Mouse (Mus musculus) heart, embryonic 11.5 days (tissue): ENCODE data around the gene Hao1. TPM values are rescaled to one million over a fixed set of nuclear protein-coding genes. Genes with fewer than 3 reads are reported as not detected.

Experiments
- ATAC-seq: fragments of 200-750 bp; cut with Nextera tagmentation; replicated peaks from 2 replicates; pipeline ENCODE4 v1.8.0; 2017; ENCODE audit warnings: moderate library complexity; ENCODE audit not compliant: insufficient number of reproducible peaks, low FRiP score, low TSS enrichment
- H3K27ac ChIP-seq: fragments of 300-500 bp; sonication (generic); 2 replicates; pipeline ENCODE4 v1.5.1; 2014; ENCODE audit warnings: mild to moderate bottlenecking, low read depth, low read length
- H3K27me3 ChIP-seq: fragments of 300-500 bp; sonication (generic); 2 replicates; pipeline ENCODE4 v1.6.1; 2014; ENCODE audit warnings: mild to moderate bottlenecking, low read length, mixed read lengths; ENCODE audit not compliant: control insufficient read depth, insufficient read depth
- H3K36me3 ChIP-seq: fragments of 300-500 bp; sonication (generic); 2 replicates; pipeline ENCODE4 v1.6.1; 2014; ENCODE audit warnings: mild to moderate bottlenecking, low read length, moderate library complexity, mixed read lengths; ENCODE audit not compliant: control insufficient read depth, insufficient read depth
- H3K4me1 ChIP-seq: fragments of 300-500 bp; sonication (generic); 2 replicates; pipeline ENCODE4 v1.6.1; 2014; ENCODE audit warnings: low read length; ENCODE audit not compliant: control insufficient read depth, insufficient read depth
- H3K4me2 ChIP-seq: fragments of 300-500 bp; sonication (generic); 2 replicates; pipeline ENCODE4 v1.6.1; 2014; ENCODE audit warnings: mild to moderate bottlenecking, moderate library complexity
- H3K4me3 ChIP-seq: fragments of 300-500 bp; sonication (generic); 2 replicates; pipeline ENCODE4 v1.5.1; 2014; ENCODE audit warnings: low read depth, low read length
- H3K9ac ChIP-seq: fragments of 300-500 bp; sonication (generic); 2 replicates; pipeline ENCODE4 v1.6.1; 2014; ENCODE audit warnings: mild to moderate bottlenecking, low read depth, low read length, moderate library complexity
- H3K9me3 ChIP-seq: fragments of 300-500 bp; sonication (generic); replicated peaks from 2 replicates; pipeline ENCODE4 v1.6.1; 2016; ENCODE audit warnings: low read length; ENCODE audit not compliant: control insufficient read depth
- WGBS: fragments of 180-500 bp; shearing (Covaris S2); extraction: QIAGEN DNeasy Blood & Tissue Kit; methylation state at CpG from one replicate; pipeline ENCODE4 v1.1.7; 2014; ENCODE audit not compliant: insufficient replicate concordance; 5-methylcytosine and 5-hydroxymethylcytosine counted together
- polyA plus RNA-seq: library from polyadenylated mRNA; unstranded; fragments of >200 nt; fragmentation: Nextera tagmentation; extraction: Ambion mirVana; gene quantifications from 2 replicates; pipeline ENCODE4 v1.2.1, GENCODE M21; 2014

Hao1 gene
- not detected in 2 replicates for polyA plus RNA-seq

GRCm38 (mm10) chr2:134554221-134554727 is at the start of gene Hao1:
Gene Hao1 (minus strand): TSS chr2:134554368.
- H3K27me3 ChIP-seq = no peaks in the 10 kb centered on the region
- H3K36me3 ChIP-seq = no peaks in the 10 kb centered on the region
- H3K9ac ChIP-seq = no peak within 1 kb of the TSS
- no peaks in the 10 kb centered on the region for H3K4me1 ChIP-seq
- H3K4me2 ChIP-seq = no peak within 1 kb of the TSS
- no peak within 1 kb of the TSS for H3K27ac ChIP-seq
- H3K4me3 ChIP-seq = no peak within 1 kb of the TSS
- no peak for ATAC-seq
- 77% methylated on average over 8 of the region's 8 CpGs for WGBS
- H3K9me3 ChIP-seq = no peaks in the 10 kb centered on the region

- H3K4me1 ChIP-seq = no peaks in the 10 kb centered on the region
- H3K4me3 ChIP-seq = no peak overlapping the region
- H3K9me3 ChIP-seq = no peaks in the 10 kb centered on the region
- WGBS = 90% methylated on average over 6 of the region's 6 CpGs
- H3K4me2 ChIP-seq = no peak overlapping the region
- H3K27ac ChIP-seq = no peak overlapping the region
- H3K36me3 ChIP-seq = peaks cover 3% of the 10 kb centered on the region; the same call in 1 of the 2 replicates
- H3K9ac ChIP-seq = no peak overlapping the region
- no peak for ATAC-seq
- H3K27me3 ChIP-seq = no peaks in the 10 kb centered on the region
Measured at GRCm38 (mm10) chr2:134591081-134591694, 37.0 kb upstream of the Hao1 start.

- Histone ChIP-seq H3K4me1 (no peaks in the 10 kb centered on the region), H3K9ac (no peak overlapping the region), H3K27me3 (no peaks in the 10 kb centered on the region), H3K36me3 (no peaks in the 10 kb centered on the region), H3K9me3 (no peaks in the 10 kb centered on the region), H3K27ac (no peak overlapping the region), H3K4me2 (no peak overlapping the region), H3K4me3 (no peak overlapping the region)
- 45% methylated on average over 4 of the region's 4 CpGs for WGBS
- ATAC-seq = no peak
Measured at GRCm38 (mm10) chr2:134585243-134585642, 31.1 kb upstream of the Hao1 start.

- Histone ChIP-seq H3K9me3 (0 out of 2 replicates have a peak, but pooled peaks cover 3% of the 10 kb centered on the region), H3K4me1 (no peaks in the 10 kb centered on the region), H3K4me3 (no peak overlapping the region), H3K4me2 (no peak overlapping the region), H3K27me3 (no peaks in the 10 kb centered on the region), H3K27ac (no peak overlapping the region), H3K9ac (no peak overlapping the region), H3K36me3 (no peaks in the 10 kb centered on the region)
- 81% methylated on average over 3 of the region's 3 CpGs for WGBS
- no peak for ATAC-seq
Measured at GRCm38 (mm10) chr2:134559422-134559821, 5.3 kb upstream of the Hao1 start.

- no peaks in the 10 kb centered on the region for H3K36me3 ChIP-seq
- no peak for ATAC-seq
- no peaks in the 10 kb centered on the region for H3K9me3 ChIP-seq
- no peak overlapping the region for H3K4me3 ChIP-seq
- H3K27me3 ChIP-seq = no peaks in the 10 kb centered on the region
- no peak overlapping the region for H3K27ac ChIP-seq
- no peaks in the 10 kb centered on the region for H3K4me1 ChIP-seq
- H3K4me2 ChIP-seq = no peak overlapping the region
- no peak overlapping the region for H3K9ac ChIP-seq
Measured at GRCm38 (mm10) chr2:134552358-134552757, 1.8 kb downstream of the Hao1 start.

- Histone ChIP-seq H3K9me3 (no peaks in the 10 kb centered on the region), H3K27ac (no peak overlapping the region), H3K27me3 (no peaks in the 10 kb centered on the region), H3K4me1 (no peaks in the 10 kb centered on the region), H3K9ac (no peak overlapping the region), H3K4me2 (no peak overlapping the region), H3K4me3 (no peak overlapping the region), H3K36me3 (no peaks in the 10 kb centered on the region)
- no peak for ATAC-seq
- 17% methylated on average over 4 of the region's 4 CpGs for WGBS
Measured at GRCm38 (mm10) chr2:134549770-134550169, 4.4 kb downstream of the Hao1 start.

- Histone ChIP-seq H3K27me3 (no peaks in the 10 kb centered on the region), H3K9ac (no peak overlapping the region), H3K4me2 (no peak overlapping the region), H3K4me3 (no peak overlapping the region), H3K27ac (no peak overlapping the region), H3K4me1 (no peaks in the 10 kb centered on the region), H3K9me3 (no peaks in the 10 kb centered on the region), H3K36me3 (no peaks in the 10 kb centered on the region)
- ATAC-seq = no peak
- 62% methylated on average over 5 of the region's 5 CpGs for WGBS
Measured at GRCm38 (mm10) chr2:134545116-134545515, 9.1 kb downstream of the Hao1 start.

GRCm38 (mm10) chr2:134544321-134545065 is 9.7 kb downstream of the Hao1 start:
- ATAC-seq = no peak
- H3K4me2 ChIP-seq = no peak overlapping the region
- WGBS = 78% methylated on average over 8 of the region's 8 CpGs
- H3K36me3 ChIP-seq = no peaks in the 10 kb centered on the region
- no peaks in the 10 kb centered on the region for H3K9me3 ChIP-seq
- no peak overlapping the region for H3K4me3 ChIP-seq
- H3K27ac ChIP-seq = no peak overlapping the region
- no peaks in the 10 kb centered on the region for H3K27me3 ChIP-seq
- no peaks in the 10 kb centered on the region for H3K4me1 ChIP-seq
- H3K9ac ChIP-seq = no peak overlapping the region
